Mouse (Mus musculus) megakaryocyte, adult 5-6 weeks (primary cell): ENCODE data around the gene Wfdc3. TPM values are rescaled to one million over a fixed set of nuclear protein-coding genes. Genes with fewer than 3 reads are reported as not detected.
A peak's percentile ranks its signal among the peaks of the same experiment; 100 is the strongest.

Experiments used
- ATAC-seq: 2 replicates; pipeline ENCODE4 v1.8.0; 2016; ENCODE audit warnings: mild to moderate bottlenecking, inconsistent platforms; ENCODE audit not compliant: poor library complexity, severe bottlenecking
- total RNA-seq, 2 experiments: library from RNA; stranded (forward) in 1 of 2; stranded (reverse) in 1 of 2; fragments of 153-499, 151-499 nt in 1 of 2; fragments of 221-1000, 200-1000 nt in 1 of 2; gene quantifications; 2 replicates each; pipeline versions ENCODE4 v1.2.3 to v1.2.4; 2015 to 2017

Wfdc3 gene
- total RNA-seq (2015) (1.0 TPM in 1 of 2 replicates, not detected in the other), total RNA-seq (2017) (not detected in 2 replicates)

DNA sequence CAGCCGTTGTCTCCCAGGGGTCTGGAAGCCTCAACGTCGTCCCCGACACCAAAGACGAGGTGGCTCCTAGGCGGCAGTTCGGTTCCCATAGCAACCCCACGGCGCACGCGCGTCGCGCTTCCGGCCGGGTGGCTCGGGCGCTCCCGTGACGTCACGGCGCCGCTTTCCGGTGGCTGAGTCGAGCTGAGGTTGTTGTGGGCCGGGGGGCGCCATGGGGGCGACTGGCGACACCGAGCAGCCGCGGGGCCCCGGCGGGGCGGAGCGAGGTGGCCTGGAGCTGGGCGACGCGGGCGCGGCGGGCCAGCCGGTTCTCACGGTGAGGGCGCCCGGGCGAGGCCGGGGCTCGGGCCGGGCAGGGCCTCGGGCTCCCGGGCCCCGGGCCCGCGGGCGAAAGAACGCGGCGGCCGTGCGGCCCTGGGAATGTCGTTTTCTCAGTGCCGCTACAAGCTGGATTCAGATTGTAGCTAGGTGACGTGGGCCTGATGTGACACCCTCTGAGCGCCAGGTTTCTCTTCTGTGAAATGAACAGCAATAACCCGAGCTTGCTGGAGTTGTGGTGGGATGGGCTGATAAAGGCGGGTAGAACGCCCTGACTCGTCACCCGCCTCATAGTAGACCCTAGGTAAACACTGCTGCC lies at the start of gene Wfdc3, which contains the start of gene Dnttip1:
TSS of gene Wfdc3 (minus strand) at position 89 of the 637 bp plus-strand sequence.
TSS of gene Dnttip1 (plus strand) at position 141 of the 637 bp plus-strand sequence.
- ATAC-seq, result peak; percentile 96

DNA sequence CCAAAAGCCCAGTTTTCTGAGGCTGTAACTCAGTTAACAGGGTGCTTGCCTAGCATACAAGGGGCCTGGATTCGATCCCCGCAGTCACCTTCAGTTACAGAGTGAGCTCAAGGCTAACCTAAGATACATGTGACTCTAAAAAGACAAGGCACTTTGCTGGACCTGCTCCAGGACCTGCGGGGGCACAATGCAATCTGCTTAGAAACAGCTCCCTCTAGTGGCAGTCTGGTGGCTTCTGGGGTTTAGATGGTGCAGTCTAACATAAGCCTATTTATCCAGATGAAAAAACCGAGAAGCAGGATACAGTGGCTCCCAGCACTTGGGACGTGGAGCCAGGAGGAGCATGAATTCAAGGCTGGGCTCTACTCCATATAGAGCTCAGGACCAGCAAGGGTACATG lies 48.6 kb upstream of the Wfdc3 start:
- peak; percentile 85 for ATAC-seq

DNA sequence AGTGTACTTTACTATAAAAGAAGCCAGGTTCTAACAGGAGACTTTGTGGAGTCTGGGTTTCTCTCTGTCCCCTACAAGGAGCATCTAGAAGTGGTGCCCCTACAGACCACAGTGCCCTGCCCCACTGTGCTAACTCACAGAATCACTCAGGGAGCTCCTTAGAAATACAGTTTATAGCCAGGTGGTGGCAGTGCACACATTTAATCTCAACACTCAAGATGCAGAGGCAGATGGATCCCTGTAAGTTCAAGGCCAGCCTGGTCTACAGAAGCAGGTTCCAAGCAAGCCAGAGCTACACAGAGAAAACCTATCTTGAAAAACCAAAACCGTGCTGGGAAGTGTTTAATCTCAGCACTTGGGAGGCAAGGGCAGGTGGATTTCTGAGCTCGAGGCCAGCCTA lies 48.0 kb upstream of the Wfdc3 start:
- no peak for ATAC-seq

DNA sequence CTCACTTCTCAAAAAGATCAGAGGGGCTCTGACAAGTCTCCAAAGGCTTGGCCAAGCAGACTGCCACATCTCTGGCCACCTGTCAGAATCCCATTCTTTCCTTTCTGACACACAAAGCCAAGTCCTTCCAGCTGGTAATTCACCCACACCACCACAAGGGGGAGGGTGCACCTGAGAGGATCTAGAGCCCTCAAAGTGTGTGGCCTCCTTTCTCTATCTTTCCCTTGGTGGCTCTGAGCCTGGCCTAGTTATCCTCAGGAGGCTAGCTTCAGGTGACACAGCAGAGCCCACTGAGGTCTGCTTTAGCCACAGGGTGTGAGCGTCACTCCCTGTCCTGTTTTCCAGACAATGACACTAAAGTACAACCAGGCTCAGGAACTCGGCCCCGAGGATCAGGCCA lies 47.5 kb upstream of the Wfdc3 start:
- peak; percentile 69 for ATAC-seq

DNA sequence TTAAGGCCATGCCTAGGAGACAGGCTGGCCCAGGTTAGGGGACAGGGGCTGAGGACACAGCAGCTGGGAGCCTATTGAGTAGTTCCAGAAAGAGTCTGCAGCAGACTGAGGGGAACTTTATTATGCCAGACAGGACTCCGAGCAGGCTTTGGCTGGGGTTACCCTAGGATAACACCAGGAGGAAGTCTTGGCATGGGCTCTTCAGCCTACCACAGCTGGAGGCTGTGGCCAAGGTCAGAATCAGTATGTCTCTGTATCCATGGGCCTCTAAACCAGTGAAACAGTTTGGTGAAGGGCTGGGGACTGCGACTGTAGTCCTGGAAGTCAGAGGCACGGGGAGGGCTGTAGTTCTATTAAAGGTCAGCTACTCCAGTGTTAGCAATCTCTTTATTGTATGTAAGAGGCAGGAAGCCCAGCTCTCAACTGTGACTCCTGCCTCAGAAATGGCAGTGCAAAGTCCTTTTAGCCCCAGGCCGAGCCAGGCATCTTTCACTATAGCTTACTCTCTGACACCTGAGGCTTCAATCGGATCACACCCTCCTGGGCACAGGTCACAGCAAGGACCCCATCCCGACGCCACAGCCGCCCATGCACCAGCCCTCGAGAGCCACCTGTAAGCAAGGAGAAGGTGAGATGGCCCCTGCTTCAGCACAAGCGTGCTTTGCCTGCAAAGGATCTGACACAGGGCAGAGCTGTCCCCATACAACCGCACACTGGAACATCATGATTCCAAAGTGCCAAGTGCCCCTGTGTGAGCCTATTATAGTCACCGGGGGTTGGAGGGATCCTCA lies 46.9 kb upstream of the Wfdc3 start:
- no peak for ATAC-seq

DNA sequence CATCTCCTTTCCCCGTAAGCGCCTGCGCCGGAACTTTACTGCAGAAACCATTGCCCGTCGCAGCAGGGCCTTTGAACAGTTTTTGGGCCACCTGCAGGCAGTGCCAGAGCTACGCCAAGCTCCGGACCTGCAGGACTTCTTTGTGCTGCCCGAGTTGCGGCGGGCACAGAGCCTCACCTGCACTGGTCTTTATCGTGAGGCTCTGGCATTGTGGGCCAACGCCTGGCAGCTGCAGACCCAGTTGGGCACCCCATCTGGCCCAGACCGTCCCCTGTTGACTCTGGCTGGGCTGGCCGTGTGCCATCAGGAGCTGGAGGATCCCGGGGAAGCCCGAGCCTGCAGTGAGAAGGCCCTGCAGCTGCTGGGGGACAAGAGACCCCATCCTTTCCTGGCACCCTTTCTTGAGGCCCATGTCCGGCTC lies 46.1 kb upstream of the Wfdc3 start:
- no peak for ATAC-seq

DNA sequence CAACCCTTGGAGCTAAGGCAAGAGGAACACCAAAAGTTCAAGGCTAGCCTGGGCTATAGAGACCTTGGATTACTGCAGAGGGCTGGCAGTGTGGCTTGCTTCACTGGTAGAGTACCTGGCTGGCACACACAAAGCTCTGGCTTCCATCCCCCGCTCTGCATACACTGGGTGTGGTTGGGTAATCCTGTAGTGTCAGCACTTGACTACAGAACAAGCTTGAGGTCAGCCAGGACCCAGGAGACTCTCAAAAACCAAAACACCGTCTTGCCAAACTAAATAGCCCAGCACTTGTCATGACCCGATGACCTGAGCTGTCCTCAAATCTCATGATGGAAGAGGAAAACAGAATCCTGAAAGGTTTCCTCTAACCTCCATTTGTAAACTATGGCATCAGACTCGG lies 44.7 kb upstream of the Wfdc3 start:
- ATAC-seq, result no peak

DNA sequence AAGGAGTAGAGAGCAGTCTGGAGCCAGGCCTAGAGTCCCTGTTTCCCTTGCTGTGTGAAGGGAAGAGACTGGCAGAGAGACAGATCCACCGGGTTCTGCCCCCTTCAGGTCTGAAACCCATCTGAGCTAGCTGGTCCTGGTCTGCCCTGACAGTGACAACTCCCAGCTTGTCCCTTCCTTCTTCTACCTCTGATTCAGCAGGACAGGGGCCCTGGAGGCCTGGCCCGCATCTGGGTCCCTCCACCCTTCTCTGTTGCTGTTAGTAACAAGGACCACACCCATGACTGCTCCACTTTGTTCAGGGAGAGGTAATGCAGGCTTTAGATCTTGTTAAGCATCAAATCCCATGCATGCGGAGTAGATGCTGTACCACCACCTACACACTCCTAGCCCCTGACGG lies 42.7 kb upstream of the Wfdc3 start:
- ATAC-seq, result no peak

DNA sequence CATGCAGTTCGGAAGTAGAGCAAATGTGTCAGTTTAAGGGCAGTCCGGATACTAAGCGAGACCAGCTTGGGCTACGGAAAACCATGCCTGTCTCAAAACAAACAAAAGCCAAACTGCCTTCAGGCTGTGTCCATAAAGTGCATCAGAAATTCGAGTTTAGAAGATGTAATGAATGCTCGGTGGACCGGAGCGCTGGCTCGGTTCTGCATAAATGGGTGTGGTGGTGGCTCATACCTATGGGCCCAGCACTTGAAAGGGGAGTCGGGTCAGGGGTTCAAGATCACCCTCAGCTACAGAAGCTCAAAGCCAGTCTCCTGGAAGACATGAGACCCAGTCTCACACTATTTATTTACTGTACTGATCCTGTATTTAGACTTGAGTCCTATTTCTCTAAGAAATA lies 42.0 kb upstream of the Wfdc3 start:
- ATAC-seq, result no peak

DNA sequence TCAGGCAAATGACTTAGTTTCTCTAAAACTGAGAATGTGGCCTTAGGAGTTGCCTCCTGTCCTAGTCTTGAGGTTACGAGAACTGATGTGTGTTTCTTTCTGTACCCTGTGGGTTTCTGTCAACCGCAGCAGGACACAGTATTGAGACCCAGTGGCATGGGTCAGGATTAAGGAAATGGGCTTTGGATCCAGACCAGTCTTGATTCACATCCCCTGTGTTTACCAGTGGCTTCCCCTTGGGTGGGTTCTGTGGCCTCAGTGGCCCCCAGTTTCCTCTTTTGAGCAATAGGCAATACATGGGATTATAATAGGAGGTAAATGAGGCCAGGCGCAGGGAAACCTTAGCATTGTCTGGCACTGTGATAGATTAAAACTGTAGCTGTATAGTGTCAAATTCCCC lies 41.3 kb upstream of the Wfdc3 start:
- peak; percentile 23; the same call in 1 of the 2 replicates for ATAC-seq

DNA sequence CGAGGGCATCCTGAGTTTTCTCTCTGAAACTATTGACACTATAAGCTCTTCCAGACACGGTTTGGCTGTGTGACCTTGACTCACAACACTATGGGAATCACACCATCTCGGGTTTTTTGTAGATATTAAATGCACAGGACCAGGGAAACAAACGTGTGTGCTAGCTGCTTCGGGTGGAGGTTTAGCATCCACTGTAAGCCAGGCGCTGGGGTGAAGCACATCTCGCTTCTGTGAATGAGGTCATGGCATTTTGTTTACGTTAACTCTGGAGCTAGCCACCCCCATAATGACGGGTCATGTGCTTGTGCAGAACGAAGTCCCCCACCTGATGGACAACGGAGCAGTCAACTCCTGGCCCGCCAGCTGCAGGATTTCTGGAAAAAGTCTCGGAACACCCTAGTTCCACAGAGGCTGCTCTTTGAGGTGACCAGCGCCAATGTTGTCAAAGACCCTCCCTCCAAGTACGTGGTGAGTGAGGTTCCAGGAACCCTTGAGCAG lies 40.7 kb upstream of the Wfdc3 start:
- ATAC-seq, result no peak

DNA sequence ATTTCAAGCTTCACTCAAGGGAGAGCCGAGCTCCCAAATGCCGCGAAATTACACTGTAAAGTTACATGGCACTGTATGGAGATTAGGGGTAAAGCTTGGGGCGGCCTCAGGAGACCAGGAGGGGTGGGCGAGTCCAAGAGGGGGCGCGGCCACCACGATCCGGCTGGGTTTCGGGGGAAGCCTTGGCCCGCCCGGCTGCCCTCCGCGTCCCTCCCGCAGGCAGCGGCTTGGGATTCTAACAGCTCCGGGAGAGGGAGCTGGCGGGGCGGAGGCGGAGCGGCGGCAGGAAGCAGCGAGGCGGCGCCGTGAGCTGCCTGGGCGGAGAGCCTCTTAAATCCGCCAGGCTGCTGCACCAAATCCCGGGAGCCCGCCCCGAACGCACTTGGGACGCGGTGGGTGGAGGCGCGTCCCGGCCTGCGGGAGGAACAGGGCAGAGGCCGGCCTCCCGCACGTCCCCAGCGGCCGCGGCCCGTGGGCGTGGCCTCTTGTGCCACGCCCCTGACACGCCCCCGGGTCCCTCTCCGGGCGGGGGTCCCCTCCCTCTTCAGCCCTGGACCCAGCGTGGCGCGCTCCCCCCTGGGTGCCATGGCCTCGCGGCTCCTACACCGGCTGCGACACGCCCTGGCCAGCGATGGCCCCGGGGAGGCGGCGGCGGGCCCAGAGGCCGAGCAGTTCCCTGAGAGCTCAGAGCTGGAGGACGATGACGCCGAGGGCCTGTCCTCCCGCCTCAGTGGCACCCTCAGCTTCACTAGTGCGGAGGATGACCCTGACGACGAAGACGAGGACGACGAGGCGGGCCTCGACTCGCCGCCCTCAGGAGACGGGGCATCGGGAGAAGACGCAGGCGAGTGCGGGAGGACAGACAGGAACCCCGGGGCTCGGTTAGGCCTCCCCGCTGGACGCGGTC lies 40.0 kb upstream of the Wfdc3 start, which contains the start of gene Snx21:
TSS of gene Snx21 (plus strand) at position 343 of the 907 bp plus-strand sequence.
- ATAC-seq, result peak; percentile 71

DNA sequence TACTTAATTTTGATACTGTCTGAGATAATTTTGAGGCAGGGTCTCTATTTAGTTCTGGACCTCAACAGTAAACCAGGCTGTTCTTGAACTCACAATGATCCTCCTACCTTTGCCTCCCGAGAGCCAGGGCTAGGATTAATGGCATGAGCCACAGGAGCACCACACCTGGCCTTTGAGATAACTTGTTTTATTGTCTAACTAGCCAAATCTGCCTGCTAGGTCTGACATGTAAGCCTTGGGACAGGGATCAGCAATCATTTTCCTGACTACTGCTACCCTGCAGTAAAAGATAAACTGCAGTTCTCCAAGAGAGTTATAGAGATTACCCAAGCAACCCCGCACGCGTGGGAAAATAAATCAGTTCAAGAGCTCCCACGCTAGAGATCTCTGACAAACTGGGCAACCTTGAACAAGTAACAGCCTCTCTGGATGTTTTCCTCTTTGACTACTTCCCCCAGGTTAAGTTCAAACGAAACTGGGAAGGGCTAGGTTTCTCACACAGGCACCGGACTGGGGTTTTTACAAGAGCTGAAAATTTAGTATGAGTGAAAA lies 39.2 kb upstream of the Wfdc3 start:
- no peak for ATAC-seq

DNA sequence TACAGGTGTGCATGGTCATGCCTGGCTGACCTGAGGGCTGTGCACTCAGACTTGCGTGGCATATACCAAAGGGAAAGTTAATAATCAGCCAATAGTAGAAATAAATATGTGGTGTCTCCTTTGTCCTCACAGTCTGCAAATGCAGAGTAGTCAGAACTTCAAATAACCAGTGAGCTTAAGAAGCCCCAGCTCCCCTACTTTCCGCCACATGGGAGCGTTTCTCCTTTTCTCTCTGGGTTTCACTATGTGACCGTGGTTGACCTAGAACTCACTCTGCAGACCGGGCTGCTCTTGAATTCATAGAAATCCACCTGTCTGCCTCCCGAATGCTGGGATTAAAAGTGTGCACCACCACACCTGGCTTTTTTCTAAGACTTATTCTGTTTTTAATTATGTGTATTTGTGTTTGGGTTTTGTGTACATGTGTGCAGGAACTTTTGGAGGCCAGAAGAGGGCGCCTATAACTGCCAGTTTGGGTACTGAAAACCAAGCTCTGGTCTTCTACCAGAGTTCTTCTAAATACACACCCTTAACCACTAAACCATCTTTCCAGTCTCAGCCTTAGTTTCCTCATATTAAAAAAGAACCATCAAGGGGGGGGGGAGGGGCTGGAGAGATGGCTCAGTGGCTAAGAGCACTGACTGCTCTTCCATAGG lies 38.3 kb upstream of the Wfdc3 start:
- ATAC-seq, result 0 out of 2 replicates have a peak, but pooled peaks have one; percentile 30

DNA sequence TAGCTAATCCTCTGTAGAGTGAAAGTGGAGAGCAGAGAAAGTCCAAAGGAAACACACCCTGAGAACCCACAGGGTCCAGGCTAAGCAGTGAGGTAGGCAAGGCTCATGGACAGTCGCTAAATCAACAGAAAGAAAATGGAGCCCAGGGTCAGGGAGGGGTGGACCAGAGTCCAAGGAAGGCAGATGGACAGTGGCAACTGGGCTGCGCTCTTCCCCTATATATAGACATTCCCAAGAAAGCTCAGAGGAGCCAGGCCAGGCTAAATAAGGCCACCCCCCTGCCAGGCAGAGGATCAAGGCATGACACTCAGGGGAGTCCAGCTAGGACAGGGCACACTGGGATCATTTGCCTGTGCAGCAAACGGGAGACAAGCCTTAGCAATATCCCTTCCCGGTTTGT lies 36.1 kb upstream of the Wfdc3 start:
- ATAC-seq, result no peak

DNA sequence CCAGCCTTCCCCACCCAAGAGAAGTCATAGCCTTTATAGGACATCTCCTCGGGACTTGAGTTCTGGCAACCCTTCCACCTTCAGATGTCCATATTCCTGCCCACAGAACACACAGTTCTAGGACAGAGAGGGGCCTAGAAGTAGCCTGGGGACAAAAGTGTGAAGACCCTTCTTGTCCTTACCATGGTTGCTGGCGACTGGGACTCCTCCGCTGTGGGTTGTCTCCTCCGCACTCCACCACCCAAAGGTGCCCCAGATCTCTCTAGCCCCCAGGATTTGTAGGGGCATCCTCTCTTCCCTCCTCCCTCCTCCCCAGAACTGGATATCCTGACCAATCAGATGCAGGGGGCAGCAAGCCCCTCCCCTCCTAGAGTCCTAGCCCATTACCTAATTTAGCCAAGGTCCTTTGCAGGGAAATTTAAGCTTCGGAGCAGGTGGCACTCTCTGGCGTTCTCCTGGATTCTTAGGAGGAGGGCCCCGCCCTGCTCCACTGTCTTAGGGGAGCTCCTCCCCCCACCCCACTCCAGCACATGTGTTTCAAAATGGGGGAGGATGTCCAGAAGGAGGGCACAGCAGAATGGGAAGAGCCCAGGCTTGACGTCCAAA lies 33.9 kb upstream of the Wfdc3 start, which contains the start of gene Tnnc2:
TSS of gene Tnnc2 (minus strand) at position 487 of the 606 bp plus-strand sequence.
- no peak for ATAC-seq

DNA sequence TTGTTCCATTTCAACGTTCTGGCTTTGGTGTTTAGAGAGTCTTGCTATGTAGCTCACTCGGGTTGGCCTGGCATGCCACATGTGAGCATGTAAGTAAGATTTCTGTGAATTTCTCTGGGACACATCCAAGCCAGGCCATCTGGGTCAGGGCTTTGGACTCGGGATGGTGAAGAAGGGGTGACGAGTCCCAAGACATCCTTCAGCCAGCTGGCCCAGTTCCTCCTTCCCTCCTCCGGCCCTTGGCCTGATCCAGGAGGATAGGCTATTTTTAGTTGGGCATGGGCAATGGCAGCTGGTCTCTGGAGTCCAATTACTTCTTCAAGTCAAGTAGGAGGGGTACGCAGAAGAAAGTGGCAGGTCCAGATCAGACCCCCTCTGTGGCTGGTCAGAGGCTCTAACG lies 33.1 kb upstream of the Wfdc3 start:
- ATAC-seq, result no peak

DNA sequence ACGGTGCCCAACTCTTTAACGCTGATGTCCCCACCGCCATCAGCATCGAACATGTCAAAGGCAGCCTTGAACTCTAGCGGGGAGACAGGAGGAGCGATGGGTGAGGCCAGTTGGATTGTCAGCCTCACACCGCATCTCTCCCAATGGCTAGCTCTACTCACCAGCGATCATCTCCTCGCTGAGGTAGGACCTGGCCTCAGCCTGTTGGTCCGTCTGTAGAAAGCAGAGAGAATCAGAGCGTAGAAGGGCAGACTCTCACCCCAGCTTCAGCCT lies 32.2 kb upstream of the Wfdc3 start:
- ATAC-seq, result no peak

DNA sequence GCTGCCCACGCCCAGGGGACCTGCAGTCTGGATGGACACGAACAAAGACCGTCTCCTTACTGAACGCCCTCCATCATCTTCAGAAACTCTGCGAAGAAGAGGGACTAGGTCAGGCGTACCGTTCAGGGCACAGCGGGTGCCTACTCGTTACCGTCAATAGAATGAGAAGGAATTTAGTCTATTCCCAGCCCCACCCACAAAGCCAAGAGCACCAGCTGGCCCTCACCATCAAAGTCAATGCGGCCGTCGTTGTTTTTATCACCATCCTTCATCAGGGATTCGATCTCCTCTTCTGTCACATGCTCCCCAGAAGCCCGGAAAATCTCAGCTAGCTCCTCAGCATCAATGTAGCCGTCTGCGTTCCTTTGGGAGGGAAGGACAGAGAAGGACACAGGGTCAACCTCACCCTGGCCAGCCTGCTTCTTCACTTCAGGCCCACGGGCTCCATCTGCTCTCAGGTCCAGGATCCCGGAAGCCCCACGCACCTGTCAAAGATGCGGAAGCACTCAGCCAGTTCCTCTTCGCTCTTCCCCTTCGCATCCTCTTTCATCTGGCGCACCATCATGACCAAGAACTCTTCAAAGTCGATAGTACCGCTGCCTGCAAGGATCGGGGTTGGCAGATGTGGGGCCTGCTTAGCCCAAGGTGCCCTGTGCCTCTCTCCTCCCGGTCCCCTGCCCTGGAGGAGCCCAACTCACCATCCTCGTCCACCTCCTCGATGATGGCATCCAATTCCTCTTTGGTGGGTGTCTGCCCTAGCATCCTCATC lies 31.7 kb upstream of the Wfdc3 start:
- no peak for ATAC-seq
